Comparison of ENCODE assay signal across 9 mouse cellular contexts in genomic region chr4:141382406-141382805, GRCm38 (mm10). TPM values are rescaled to one million over a fixed set of nuclear protein-coding genes. Genes with fewer than 3 reads are reported as not detected.
DNase-seq lines count a peak whose midpoint lies in the region; ATAC-seq and TF ChIP-seq lines count a peak whose summit lies in the region.
"Had no signal": no experiment of that assay in that cellular context is flagged by ENCODE, and none has a peak within 500 bp of the region (broad histone marks: within the 10 kb centered on the region; RNA-seq: fewer than 3 reads in every experiment).

No protein-coding gene starts in this region.

- peak; percentile 24; the same call in 1 of the 2 replicates for ATAC-seq in limb, embryonic 12.5 days (ENCODE audit: insufficient number of reproducible peaks, insufficient read depth, low FRiP score, low TSS enrichment, low read depth)
- no peak for ATAC-seq in monocyte, adult 5-6 weeks (replicated peaks; ENCODE audit: insufficient number of reproducible peaks, low FRiP score, low TSS enrichment, poor library complexity, severe bottlenecking)

- DNase-seq in layer of hippocampus, postnatal 10 days (ENCODE audit: low spot score in 2 of 2) = peak; percentile 45 to 49
- no peak for DNase-seq in layer of hippocampus, adult 8-10 months (ENCODE audit: low spot score in 2 of 2)
- peak; percentile 36 for DNase-seq in forebrain, embryonic 10.5 days (ENCODE audit: extremely low spot score, low spot score)
- no peak for DNase-seq in left cerebral cortex, adult 18-20 months (ENCODE audit: low spot score in 2 of 2)
- DNase-seq in spleen, adult 12 weeks (ENCODE audit: low spot score) = no peak

- peaks cover 59% of the 10 kb centered on the region for H3K27me3 ChIP-seq in forebrain, embryonic 10.5 days (ENCODE audit: poor library complexity, severe bottlenecking)
- H3K27me3 ChIP-seq in limb, embryonic 12.5 days = peaks cover 58% of the 10 kb centered on the region

- H3K27ac ChIP-seq in forebrain, embryonic 10.5 days = peak overlapping the region; percentile 21; the same call in 1 of the 2 replicates
- no peak overlapping the region for H3K27ac ChIP-seq in limb, embryonic 12.5 days
- H3K27ac ChIP-seq in olfactory bulb, adult 2 months (ENCODE audit: insufficient read depth, low read depth, low read length) = no peak overlapping the region

- WGBS in forebrain, embryonic 10.5 days = under 1% methylated on average over 25 of the region's 25 CpGs
- WGBS in limb, embryonic 12.5 days = 2% methylated on average over 23 of the region's 25 CpGs
- WGBS in olfactory bulb, adult 2 months = 9% methylated on average over 25 of the region's 25 CpGs

- H3K9me3 ChIP-seq in forebrain, embryonic 10.5 days = no peaks in the 10 kb centered on the region
- H3K9me3 ChIP-seq in limb, embryonic 12.5 days = no peaks in the 10 kb centered on the region

- TF ChIP-seq CTCF in olfactory bulb, adult 2 months (IDR thresholded peaks at IDR 0.05; ENCODE audit: insufficient read depth, low read depth, low read length) = no peak

- peak overlapping the region; percentile 63 for H3K4me2 ChIP-seq in limb, embryonic 12.5 days

- H3K4me1 ChIP-seq in forebrain, embryonic 10.5 days = peaks cover 33% of the 10 kb centered on the region
- peaks cover 24% of the 10 kb centered on the region for H3K4me1 ChIP-seq in limb, embryonic 12.5 days (replicated peaks)
- H3K4me1 ChIP-seq in olfactory bulb, adult 2 months (ENCODE audit: control insufficient read depth, insufficient read depth, low read length) = peaks cover 10% of the 10 kb centered on the region

- H3K36me3 ChIP-seq in forebrain, embryonic 10.5 days (replicated peaks) = no peaks in the 10 kb centered on the region
- H3K36me3 ChIP-seq in limb, embryonic 12.5 days = no peaks in the 10 kb centered on the region

- peak overlapping the region; percentile 53 for H3K4me3 ChIP-seq in forebrain, embryonic 10.5 days
- H3K4me3 ChIP-seq in limb, embryonic 12.5 days (replicated peaks) = peak overlapping the region; percentile 39
- peak overlapping the region; percentile 39 for H3K4me3 ChIP-seq in olfactory bulb, adult 2 months (ENCODE audit: insufficient read depth, low read depth, low read length)

- TF ChIP-seq POLR2A in olfactory bulb, adult 2 months (IDR thresholded peaks at IDR 0.05; ENCODE audit: insufficient read depth, low read depth, low read length) = no peak

- H3K9ac ChIP-seq in limb, embryonic 12.5 days (replicated peaks) = peak overlapping the region; percentile 50

RNA-seq across cellular contexts. Expression of gene Fam131c, which starts 14.4 kb away (rescaled TPM):
- total RNA-seq in layer of hippocampus, postnatal 10 days (2021) = 10 to 100 TPM; 10.2 to 10.3 TPM
- total RNA-seq in layer of hippocampus, adult 8-10 months (2022) = 1 to 10 TPM; 2.4 to 3.6 (median 2.8) TPM
- polyA plus RNA-seq in forebrain, embryonic 10.5 days (2016; fragmentation: Nextera tagmentation; extraction: Ambion mirVana) = 0.55 and 0.63 TPM in 2 replicates
- polyA plus RNA-seq in limb, embryonic 12.5 days (2016; fragmentation: Nextera tagmentation; extraction: Ambion mirVana) = 0.43 and 0.63 TPM in 2 replicates
- not detected in 2 replicates for polyA plus RNA-seq in olfactory bulb, adult 2 months (2012; ENCODE audit: insufficient read depth, insufficient read length, low replicate concordance, missing spikeins)
- total RNA-seq in left cerebral cortex, adult 18-20 months (2021) = 1 to 10 TPM; 4.2 to 4.3 TPM
- total RNA-seq in monocyte, adult 5-6 weeks (2017) = not detected in 3 replicates

RNA-seq across cellular contexts. Expression of gene Clcnka, which starts 16.1 kb away (rescaled TPM):
- not detected for total RNA-seq in layer of hippocampus, postnatal 10 days (2021)
- not detected for total RNA-seq in layer of hippocampus, adult 8-10 months (2022)
- 0.05 and 0.06 TPM in 2 replicates for polyA plus RNA-seq in forebrain, embryonic 10.5 days (2016; fragmentation: Nextera tagmentation; extraction: Ambion mirVana)
- 0.46 and 0.51 TPM in 2 replicates for polyA plus RNA-seq in limb, embryonic 12.5 days (2016; fragmentation: Nextera tagmentation; extraction: Ambion mirVana)
- polyA plus RNA-seq in olfactory bulb, adult 2 months (2012; ENCODE audit: insufficient read depth, insufficient read length, low replicate concordance, missing spikeins) = not detected in 2 replicates
- not detected for total RNA-seq in left cerebral cortex, adult 18-20 months (2021)
- total RNA-seq in monocyte, adult 5-6 weeks (2017) = not detected in 3 replicates
- total RNA-seq: left cerebral cortex, postnatal 10 days had no signal

RNA-seq across cellular contexts. Expression of gene Clcnkb, which starts 33.4 kb away (rescaled TPM):
- not detected for total RNA-seq in layer of hippocampus, postnatal 10 days (2021)
- total RNA-seq in layer of hippocampus, adult 8-10 months (2022) = not detected
- not detected in 2 replicates for polyA plus RNA-seq in forebrain, embryonic 10.5 days (2016; fragmentation: Nextera tagmentation; extraction: Ambion mirVana)
- polyA plus RNA-seq in limb, embryonic 12.5 days (2016; fragmentation: Nextera tagmentation; extraction: Ambion mirVana) = not detected in 2 replicates
- not detected in 2 replicates for polyA plus RNA-seq in olfactory bulb, adult 2 months (2012; ENCODE audit: insufficient read depth, insufficient read length, low replicate concordance, missing spikeins)
- total RNA-seq in left cerebral cortex, adult 18-20 months (2021) = not detected
- not detected in 3 replicates for total RNA-seq in monocyte, adult 5-6 weeks (2017)
- total RNA-seq: left cerebral cortex, postnatal 10 days had no signal

RNA-seq across cellular contexts. Expression of gene Hspb7, which starts 38.2 kb away (rescaled TPM):
- total RNA-seq in layer of hippocampus, postnatal 10 days (2021) = under 1 TPM; 0.11 to 0.16 TPM
- total RNA-seq in layer of hippocampus, adult 8-10 months (2022) = under 1 TPM in 1 of 4 experiments, not detected in 3; 0.33 TPM
- not detected in 2 replicates for polyA plus RNA-seq in forebrain, embryonic 10.5 days (2016; fragmentation: Nextera tagmentation; extraction: Ambion mirVana)
- 0.08 TPM in 1 of 2 replicates, not detected in the other for polyA plus RNA-seq in limb, embryonic 12.5 days (2016; fragmentation: Nextera tagmentation; extraction: Ambion mirVana)
- polyA plus RNA-seq in olfactory bulb, adult 2 months (2012; ENCODE audit: insufficient read depth, insufficient read length, low replicate concordance, missing spikeins) = not detected in 2 replicates
- under 1 TPM; 0.16 to 0.46 TPM for total RNA-seq in left cerebral cortex, adult 18-20 months (2021)
- 0.64 TPM in 1 of 3 replicates, not detected in the others for total RNA-seq in monocyte, adult 5-6 weeks (2017)

RNA-seq across cellular contexts. Expression of gene Srarp, which starts 53.5 kb away (rescaled TPM):
- 1 to 10 TPM; 2.9 to 3.4 TPM for total RNA-seq in layer of hippocampus, postnatal 10 days (2021)
- 1 to 10 TPM; 3.4 to 4.9 (median 3.6) TPM for total RNA-seq in layer of hippocampus, adult 8-10 months (2022)
- polyA plus RNA-seq in forebrain, embryonic 10.5 days (2016; fragmentation: Nextera tagmentation; extraction: Ambion mirVana) = not detected in 2 replicates
- not detected in 2 replicates for polyA plus RNA-seq in limb, embryonic 12.5 days (2016; fragmentation: Nextera tagmentation; extraction: Ambion mirVana)
- not detected in 2 replicates for polyA plus RNA-seq in olfactory bulb, adult 2 months (2012; ENCODE audit: insufficient read depth, insufficient read length, low replicate concordance, missing spikeins)
- total RNA-seq in left cerebral cortex, adult 18-20 months (2021) = 1 to 10 TPM; 2.3 to 4.9 TPM
- total RNA-seq in monocyte, adult 5-6 weeks (2017) = not detected in 3 replicates

Comparison
In these comparisons a context has a peak if more than half of its experiments do, and no peak if none do; other contexts are left out.
1. DNase-seq: peak in layer of hippocampus, postnatal 10 days (2 of 2) and forebrain, embryonic 10.5 days (single experiment); none in layer of hippocampus, adult 8-10 months (0 of 2), left cerebral cortex, adult 18-20 months (0 of 2) and spleen, adult 12 weeks (single experiment).
2. Peak in every context shown above with its lines, with median percentiles within 50 percentile points of each other: H3K4me3 ChIP-seq.